Mouse (Mus musculus) liver, postnatal 0 days (tissue): ENCODE data around the gene Zbtb20. TPM values are rescaled to one million over a fixed set of nuclear protein-coding genes. Genes with fewer than 3 reads are reported as not detected.

ENCODE experiments used
- ATAC-seq: fragments of 200-750 bp; cut with Nextera tagmentation; 2 replicates; pipeline ENCODE4 v1.8.0; 2017; ENCODE audit warnings: mild to moderate bottlenecking, moderate library complexity
- DNase-seq: peaks from one replicate; pipeline ENCODE4 v3.0.0-alpha.2; 2016
- H3K27ac ChIP-seq: fragments of 300-500 bp; sonication (generic); 2 replicates; pipeline ENCODE4 v1.5.1; 2014; ENCODE audit warnings: antibody characterized with exemption, moderate library complexity, mild to moderate bottlenecking, low read depth
- H3K27me3 ChIP-seq: fragments of 300-500 bp; sonication (generic); 2 replicates; pipeline ENCODE4 v1.6.1; 2014; ENCODE audit warnings: low read length, control low read depth, mixed read lengths; ENCODE audit not compliant: insufficient read depth
- H3K36me3 ChIP-seq: fragments of 300-500 bp; sonication (generic); replicated peaks from 2 replicates; pipeline ENCODE4 v1.6.1; 2014; ENCODE audit warnings: mild to moderate bottlenecking, control low read depth, low read length, moderate library complexity, mixed read lengths; ENCODE audit not compliant: insufficient read depth
- H3K4me1 ChIP-seq: fragments of 300-500 bp; sonication (generic); 2 replicates; pipeline ENCODE4 v1.6.1; 2014; ENCODE audit warnings: antibody characterized with exemption, mild to moderate bottlenecking, control low read depth; ENCODE audit not compliant: insufficient read depth
- H3K4me2 ChIP-seq: fragments of 300-500 bp; sonication (generic); 2 replicates; pipeline ENCODE4 v1.6.1; 2014; ENCODE audit warnings: low read depth, mild to moderate bottlenecking, low read length, moderate library complexity, mixed read lengths
- H3K4me3 ChIP-seq: fragments of 300-500 bp; sonication (generic); 2 replicates; pipeline ENCODE4 v1.5.1; 2014; ENCODE audit warnings: low read depth, low read length
- H3K9ac ChIP-seq: fragments of 300-500 bp; sonication (generic); replicated peaks from 2 replicates; pipeline ENCODE4 v1.6.1; 2014; ENCODE audit warnings: mild to moderate bottlenecking, moderate library complexity
- H3K9me3 ChIP-seq: fragments of 300-500 bp; sonication (generic); 2 replicates; pipeline ENCODE4 v1.6.1; 2016; ENCODE audit warnings: mild to moderate bottlenecking, control low read depth, low read length, mixed read lengths
- CTCF ChIP-seq: sonication (generic); IDR thresholded peaks from 2 replicates; pipeline ENCODE4 v1.5.1; 2016; ENCODE audit warnings: antibody characterized with exemption, low read depth
- EP300 ChIP-seq: IDR thresholded peaks from 2 replicates; pipeline ENCODE4 v1.6.1; 2016; ENCODE audit warnings: antibody characterized with exemption, low read depth, mild to moderate bottlenecking
- WGBS: fragments of 180-500 bp; shearing (Covaris S2); extraction: QIAGEN DNeasy Blood & Tissue Kit; methylation state at CpG from one replicate; pipeline ENCODE4 v1.1.7; 2014; ENCODE audit not compliant: insufficient replicate concordance; 5-methylcytosine and 5-hydroxymethylcytosine counted together
- polyA plus RNA-seq: library from polyadenylated mRNA; unstranded; fragments of >200 nt; fragmentation: Nextera tagmentation; extraction: Ambion mirVana; gene quantifications from 2 replicates; pipeline ENCODE4 v1.2.1, GENCODE M21; 2015

Zbtb20 gene
- polyA plus RNA-seq, 1 experiment from 2014 or later = 9.2 TPM

- Histone ChIP-seq H3K9ac (no peak overlapping the region), H3K36me3 (no peaks in the 10 kb centered on the region), H3K9me3 (no peaks in the 10 kb centered on the region), H3K27me3 (no peaks in the 10 kb centered on the region), H3K4me3 (peak overlapping the region; percentile 4; the same call in 1 of the 2 replicates), H3K4me1 (no peaks in the 10 kb centered on the region; the same call in 1 of the 2 replicates), H3K27ac (no peak overlapping the region), H3K4me2 (peak overlapping the region; percentile 58)
- DNase-seq = no peak
- 4% methylated on average over 5 of the region's 5 CpGs for WGBS
- TF ChIP-seq EP300 (no peak), CTCF (no peak)
- no peak for ATAC-seq
These were observed 627.9 kb downstream of the Zbtb20 start for GRCm38 (mm10) chr16:43503636-43504010.

- peak; percentile 19 for DNase-seq
- WGBS = 6% methylated on average over 3 of the region's 3 CpGs
- no peaks in the 10 kb centered on the region for H3K9me3 ChIP-seq
- no peak for TF ChIP-seq CTCF
- no peak for TF ChIP-seq EP300
- peak overlapping the region; percentile 58 for H3K4me2 ChIP-seq
- H3K36me3 ChIP-seq = no peaks in the 10 kb centered on the region
- no peak overlapping the region for H3K9ac ChIP-seq
- H3K4me3 ChIP-seq = no peak overlapping the region
- no peaks in the 10 kb centered on the region for H3K27me3 ChIP-seq
- no peak overlapping the region for H3K27ac ChIP-seq
- H3K4me1 ChIP-seq = no peaks in the 10 kb centered on the region; the same call in 1 of the 2 replicates
- no peak for ATAC-seq
These were observed 628.5 kb downstream of the Zbtb20 start for GRCm38 (mm10) chr16:43504151-43504550.

GRCm38 (mm10) chr16:43504556-43504955 is 628.9 kb downstream of the Zbtb20 start:
- TF ChIP-seq EP300 (no peak), CTCF (no peak)
- H3K9ac ChIP-seq = no peak overlapping the region
- no peaks in the 10 kb centered on the region for H3K36me3 ChIP-seq
- no peak overlapping the region for H3K27ac ChIP-seq
- no peak for DNase-seq
- no peaks in the 10 kb centered on the region; the same call in 1 of the 2 replicates for H3K4me1 ChIP-seq
- no peak overlapping the region for H3K4me2 ChIP-seq
- H3K4me3 ChIP-seq = no peak overlapping the region
- ATAC-seq = no peak
- no peaks in the 10 kb centered on the region for H3K27me3 ChIP-seq
- 69% methylated on average over 1 of the region's 1 CpGs for WGBS
- H3K9me3 ChIP-seq = no peaks in the 10 kb centered on the region

GRCm38 (mm10) chr16:43505314-43505950 is 629.8 kb downstream of the Zbtb20 start:
- Histone ChIP-seq H3K4me2 (no peak overlapping the region), H3K4me1 (no peaks in the 10 kb centered on the region; the same call in 1 of the 2 replicates), H3K27ac (no peak overlapping the region), H3K27me3 (no peaks in the 10 kb centered on the region), H3K36me3 (no peaks in the 10 kb centered on the region), H3K9ac (no peak overlapping the region), H3K4me3 (no peak overlapping the region), H3K9me3 (no peaks in the 10 kb centered on the region)
- no peak for TF ChIP-seq EP300
- ATAC-seq = no peak
- 68% methylated on average over 9 of the region's 9 CpGs for WGBS
- no peak for DNase-seq

- Histone ChIP-seq H3K4me1 (no peaks in the 10 kb centered on the region; the same call in 1 of the 2 replicates), H3K36me3 (no peaks in the 10 kb centered on the region), H3K4me3 (no peak overlapping the region), H3K9ac (no peak overlapping the region), H3K27ac (no peak overlapping the region), H3K4me2 (0 out of 2 replicates have a peak overlapping the region, but pooled peaks have one; percentile 15), H3K27me3 (no peaks in the 10 kb centered on the region), H3K9me3 (no peaks in the 10 kb centered on the region)
- DNase-seq = no peak
- ATAC-seq = no peak
- TF ChIP-seq EP300 (no peak), CTCF (no peak)
- 37% methylated on average over 9 of the region's 9 CpGs for WGBS
These were observed 630.6 kb downstream of the Zbtb20 start for GRCm38 (mm10) chr16:43506189-43506751.

- Histone ChIP-seq H3K9ac (no peak overlapping the region), H3K36me3 (no peaks in the 10 kb centered on the region), H3K27me3 (no peaks in the 10 kb centered on the region), H3K4me3 (no peak overlapping the region), H3K4me2 (no peak overlapping the region), H3K9me3 (no peaks in the 10 kb centered on the region), H3K27ac (no peak overlapping the region), H3K4me1 (no peaks in the 10 kb centered on the region; the same call in 1 of the 2 replicates)
- TF ChIP-seq EP300 = no peak
- TF ChIP-seq CTCF = no peak
- no peak for ATAC-seq
- no peak for DNase-seq
- 46% methylated on average over 10 of the region's 10 CpGs for WGBS
These were observed 631.2 kb downstream of the Zbtb20 start for GRCm38 (mm10) chr16:43506771-43507405.
